Mouse (Mus musculus) spleen, embryonic (tissue): ENCODE measurements around the gene Chst11.

Source experiments
- CTCF ChIA-PET: fragments of 350-600 bp; sonication (Branson Sonifier 250); formaldehyde crosslinking; loops from one replicate; lab custom pipeline; 2022; lab: Charles Lee

Chst11 gene

GRCm38 (mm10) chr10:83032559-83032958 is 47.3 kb downstream of the Chst11 start:
- CTCF ChIA-PET: no interaction called here

GRCm38 (mm10) chr10:83036340-83037045 is 51.2 kb downstream of the Chst11 start:
- CTCF ChIA-PET: no interaction called here

GRCm38 (mm10) chr10:83038166-83038565 is 52.9 kb downstream of the Chst11 start:
- CTCF ChIA-PET: no interaction called here

GRCm38 (mm10) chr10:83039414-83039813 is 54.1 kb downstream of the Chst11 start:
- CTCF ChIA-PET: no interaction called here

GRCm38 (mm10) chr10:83041875-83042274 is 56.6 kb downstream of the Chst11 start:
- CTCF ChIA-PET: no interaction called here

GRCm38 (mm10) chr10:83042613-83043477 is 57.5 kb downstream of the Chst11 start:
- CTCF ChIA-PET: no interaction called here

DNA sequence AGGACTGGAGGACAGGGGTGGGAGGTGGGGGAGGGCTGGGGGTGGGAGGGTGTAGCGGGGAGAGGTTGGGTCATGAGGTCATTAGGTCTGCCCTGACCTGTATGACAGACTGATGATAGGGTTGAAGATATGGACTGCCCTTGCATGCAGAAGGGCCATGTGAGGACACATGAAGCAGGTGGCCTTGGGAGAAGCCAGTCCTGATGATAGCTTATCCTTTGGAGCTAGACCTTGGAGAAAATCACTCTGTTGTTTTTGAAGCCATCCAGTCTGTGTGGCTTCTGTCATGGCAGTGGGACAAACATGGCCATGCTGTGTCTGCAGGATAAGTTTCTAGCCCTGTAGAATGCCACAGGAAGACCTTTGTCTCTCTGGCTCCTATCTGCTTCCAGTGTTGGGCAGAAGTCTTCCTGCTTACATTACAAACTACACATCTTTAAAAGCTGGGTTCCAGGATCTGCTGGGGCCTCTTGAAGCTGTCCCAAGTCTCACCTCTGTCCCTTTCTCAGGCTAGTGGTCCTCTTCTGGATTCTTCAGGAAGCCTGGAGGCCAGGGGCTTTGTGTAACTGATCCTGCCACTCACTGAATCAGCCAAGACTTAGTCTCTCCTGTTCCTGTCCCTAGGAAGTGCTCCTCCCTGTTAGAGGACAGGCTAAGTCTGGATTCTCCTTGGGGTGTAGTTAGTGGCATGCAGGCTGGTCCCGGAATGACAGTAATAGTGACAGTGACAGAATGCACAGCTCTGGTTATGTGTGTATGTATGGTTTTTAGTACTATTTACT is 58.4 kb downstream of the Chst11 start:
- CTCF ChIA-PET: no interaction called here

DNA sequence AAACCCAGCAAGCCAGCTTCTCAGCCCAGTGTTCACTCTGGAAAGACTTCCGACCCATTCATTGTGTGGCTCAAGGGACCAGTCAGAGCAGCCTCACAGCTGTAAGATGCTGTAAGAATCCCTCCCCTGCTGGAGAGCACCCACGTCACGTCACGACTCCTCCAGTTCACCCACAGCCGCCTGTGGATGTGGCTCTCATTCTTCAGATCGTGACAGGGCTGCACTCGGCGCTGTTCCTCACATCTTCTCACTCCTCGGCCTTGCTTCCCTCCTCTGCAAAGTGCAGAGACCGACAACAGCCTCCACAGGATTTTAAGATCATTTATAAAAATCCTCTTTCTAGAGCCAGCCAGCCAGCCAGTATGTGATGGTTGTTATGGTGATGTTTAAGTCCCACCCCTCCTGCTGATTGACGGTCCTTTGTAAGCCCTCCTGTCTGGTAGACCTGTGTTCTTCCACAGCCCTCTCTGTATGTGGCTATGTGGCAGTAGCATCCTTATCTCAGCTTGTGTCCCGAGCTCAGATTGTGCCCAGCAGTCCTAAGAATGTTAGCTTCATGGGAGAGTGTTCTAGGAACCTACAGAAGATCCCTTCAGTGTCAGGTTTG is 64.0 kb downstream of the Chst11 start:
- CTCF ChIA-PET: no interaction called here

- CTCF ChIA-PET: no interaction called here
These were observed 68.7 kb downstream of the Chst11 start for GRCm38 (mm10) chr10:83053886-83054550.

DNA sequence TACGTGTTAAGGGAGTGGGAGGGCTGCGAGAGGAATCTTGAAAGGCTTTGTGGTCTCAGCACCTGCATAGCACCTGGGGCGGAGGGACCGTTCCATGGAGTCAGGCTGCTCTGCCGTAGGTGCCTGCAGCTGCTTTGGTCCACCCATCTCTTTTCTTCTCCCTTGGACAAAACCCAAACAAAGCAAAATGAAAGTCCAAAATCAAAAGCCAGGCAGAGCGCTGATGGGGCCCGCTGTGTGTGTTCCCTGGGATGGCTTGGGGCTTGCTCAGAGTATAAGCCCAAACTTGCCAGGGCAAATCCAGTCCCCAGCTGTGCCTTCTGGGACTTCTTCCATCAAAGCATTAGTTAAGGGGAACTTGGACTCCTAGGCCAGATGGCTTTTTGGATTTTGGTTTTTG is 71.0 kb downstream of the Chst11 start:
- CTCF ChIA-PET: no interaction called here

- CTCF ChIA-PET: no interaction called here
These were observed 71.6 kb downstream of the Chst11 start for GRCm38 (mm10) chr10:83056866-83057265.

- CTCF ChIA-PET: no interaction called here
These were observed 74.9 kb downstream of the Chst11 start for GRCm38 (mm10) chr10:83060066-83060782.

- CTCF ChIA-PET: no interaction called here
These were observed 77.0 kb downstream of the Chst11 start for GRCm38 (mm10) chr10:83062315-83062714.

GRCm38 (mm10) chr10:83064796-83065195 is 79.5 kb downstream of the Chst11 start:
- CTCF ChIA-PET: interaction anchor here (0.7 kb wide), 1 partner anchor 71 kb away, joined by 3 read pairs; no protein-coding TSS in a partner anchor

DNA sequence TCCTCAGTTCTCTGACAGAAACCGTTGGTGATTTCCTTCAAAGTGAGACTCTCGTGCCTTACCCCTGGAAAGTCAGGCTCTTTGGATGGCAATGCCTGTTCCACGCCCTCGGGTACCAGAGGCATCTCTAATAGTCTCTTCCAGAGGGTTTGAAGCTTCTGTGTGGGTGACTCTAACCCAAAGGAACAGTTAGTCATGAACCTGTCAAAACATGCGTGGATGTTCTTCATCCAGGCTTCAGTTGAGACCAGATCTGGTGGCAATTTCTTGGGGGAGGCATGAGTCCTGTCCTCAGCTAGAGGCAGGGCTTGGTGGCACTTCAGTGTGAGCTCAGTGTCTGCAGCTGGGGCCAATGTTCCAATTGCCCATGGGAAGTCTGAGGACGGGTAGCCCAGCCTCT is 80.9 kb downstream of the Chst11 start:
- CTCF ChIA-PET: no interaction called here

- CTCF ChIA-PET: interaction anchor here (0.6 kb wide), 1 partner anchor 1502 kb away, joined by 3 read pairs; no protein-coding TSS in a partner anchor
These were observed 82.0 kb downstream of the Chst11 start for GRCm38 (mm10) chr10:83067305-83067704.

DNA sequence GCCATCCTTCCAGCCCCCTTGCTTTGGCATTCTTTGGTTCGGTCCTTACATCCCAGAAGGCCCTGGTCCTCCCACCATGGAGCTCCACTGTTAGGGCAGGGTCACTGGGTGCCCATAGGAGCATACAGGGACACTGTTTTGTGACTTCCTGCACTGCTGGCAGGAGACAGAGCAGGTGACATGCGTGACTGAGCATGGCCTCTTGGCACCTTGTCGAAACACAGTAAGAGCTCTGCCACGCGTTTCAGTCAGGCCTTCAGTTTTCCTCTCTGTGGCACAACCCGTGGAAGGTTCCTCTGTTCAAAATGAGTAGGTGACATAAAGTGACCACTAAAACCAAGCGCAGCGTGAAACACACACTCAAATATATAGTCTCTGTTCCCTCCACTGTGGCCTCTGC is 83.2 kb downstream of the Chst11 start:
- CTCF ChIA-PET: no interaction called here

DNA sequence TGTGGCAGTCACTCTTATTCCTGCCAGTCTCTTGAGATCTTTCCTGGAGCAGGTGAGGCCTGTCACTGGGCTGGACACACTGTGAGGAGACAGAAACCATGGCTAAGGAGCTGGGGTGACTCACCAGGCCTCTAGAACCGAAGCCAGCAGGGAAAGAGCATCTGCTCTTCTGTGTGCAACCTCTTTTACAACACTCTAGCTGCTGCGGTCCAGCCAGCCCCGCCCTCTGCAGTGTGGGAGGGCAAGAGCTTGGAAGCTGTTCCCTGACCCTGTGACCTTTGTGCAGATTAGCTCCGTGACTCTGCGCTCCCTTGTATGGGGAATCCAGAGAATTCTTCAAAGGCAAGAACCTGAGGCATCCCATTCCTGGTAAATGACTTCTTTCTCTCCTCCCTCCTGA is 84.5 kb downstream of the Chst11 start:
- CTCF ChIA-PET: no interaction called here

GRCm38 (mm10) chr10:83071785-83072580 is 86.7 kb downstream of the Chst11 start:
- CTCF ChIA-PET: no interaction called here
